Mouse (Mus musculus): ENCODE data around the gene Trip10.
A peak's percentile ranks its signal among the peaks of the same experiment; 100 is the strongest.

Gene Trip10

DNA sequence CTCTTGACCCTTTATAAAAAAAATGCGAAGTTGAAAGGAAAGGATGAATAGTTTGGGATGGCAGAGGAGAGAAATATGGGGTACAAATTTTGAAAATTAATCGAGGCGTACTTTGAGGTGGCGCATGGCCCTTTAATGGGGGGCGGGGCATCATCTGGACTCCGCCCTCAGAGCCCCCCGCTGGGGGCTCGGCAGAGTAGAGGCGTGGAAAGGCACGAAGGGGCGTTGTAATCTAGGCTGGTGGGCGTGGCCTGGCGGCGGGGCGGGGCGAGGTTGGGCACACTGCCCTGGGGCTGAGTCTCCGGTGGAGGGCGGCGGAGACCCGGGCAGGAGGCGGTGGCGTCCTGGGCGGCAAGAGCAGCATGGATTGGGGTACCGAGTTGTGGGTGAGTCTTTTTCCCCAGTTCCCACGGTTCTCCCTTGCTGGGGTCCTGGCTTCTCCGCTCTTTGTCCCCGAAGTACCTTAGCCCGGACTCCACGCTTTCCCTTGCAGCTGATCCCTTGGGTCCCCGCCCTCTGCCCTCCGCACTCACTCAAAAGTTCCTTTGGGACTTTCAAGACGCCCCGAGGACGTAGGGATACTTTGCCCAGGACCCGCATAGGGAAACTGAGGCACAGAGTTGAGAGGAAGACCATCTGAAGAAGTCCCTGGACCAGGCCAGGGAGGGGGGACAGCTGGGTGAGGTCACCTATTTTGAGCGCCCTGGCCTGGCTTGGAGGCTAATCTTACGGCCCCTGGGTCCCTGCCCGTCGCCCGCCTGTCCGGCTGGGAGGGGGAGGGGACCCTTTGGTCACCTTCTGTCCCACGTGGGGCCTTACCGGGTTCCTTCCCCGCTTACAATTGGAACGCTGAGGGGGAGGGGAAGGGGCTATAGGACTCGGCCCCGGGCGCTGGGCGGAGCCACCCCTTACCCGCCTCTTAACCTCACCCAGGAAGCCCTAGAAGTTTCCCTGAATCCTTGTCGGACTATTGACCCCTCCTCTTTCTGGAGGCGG lies at the start of gene Trip10:
Gene Trip10, plus strand, starts transcription at position 270 of the 996 bp plus-strand sequence.
- DNase-seq, result peak; percentile 98

- no peak for DNase-seq
Observed at GRCm38 (mm10) chr17:57201841-57202724, 47.2 kb upstream of the Trip10 start.

GRCm38 (mm10) chr17:57207938-57208337 lies 41.3 kb upstream of the Trip10 start:
- no peak for DNase-seq

- no peak for DNase-seq
Observed at GRCm38 (mm10) chr17:57209330-57209729, 39.9 kb upstream of the Trip10 start.

DNA sequence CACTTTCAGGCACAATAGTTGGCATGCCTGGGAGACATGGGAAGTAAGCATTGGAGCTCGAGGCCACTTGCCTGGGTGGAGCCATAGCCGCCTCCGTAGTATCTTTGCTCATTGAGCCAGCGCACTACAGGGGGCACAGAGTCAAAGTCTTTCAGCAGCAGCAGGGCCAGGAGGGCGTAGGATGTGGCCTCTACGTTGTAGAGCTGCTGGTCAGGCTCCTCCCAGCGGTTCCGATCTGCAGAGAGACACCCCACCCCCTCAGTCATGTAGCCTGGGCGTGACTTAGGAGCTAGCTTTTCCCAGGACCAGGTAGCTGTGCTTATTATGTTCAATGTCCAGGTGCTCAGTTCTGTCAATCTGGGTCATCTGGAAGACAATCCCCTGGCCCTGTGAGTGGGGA lies 37.8 kb upstream of the Trip10 start:
- DNase-seq, result no peak

- peak; percentile 24 for DNase-seq
Observed at GRCm38 (mm10) chr17:57214676-57215387, 34.4 kb upstream of the Trip10 start.

DNA sequence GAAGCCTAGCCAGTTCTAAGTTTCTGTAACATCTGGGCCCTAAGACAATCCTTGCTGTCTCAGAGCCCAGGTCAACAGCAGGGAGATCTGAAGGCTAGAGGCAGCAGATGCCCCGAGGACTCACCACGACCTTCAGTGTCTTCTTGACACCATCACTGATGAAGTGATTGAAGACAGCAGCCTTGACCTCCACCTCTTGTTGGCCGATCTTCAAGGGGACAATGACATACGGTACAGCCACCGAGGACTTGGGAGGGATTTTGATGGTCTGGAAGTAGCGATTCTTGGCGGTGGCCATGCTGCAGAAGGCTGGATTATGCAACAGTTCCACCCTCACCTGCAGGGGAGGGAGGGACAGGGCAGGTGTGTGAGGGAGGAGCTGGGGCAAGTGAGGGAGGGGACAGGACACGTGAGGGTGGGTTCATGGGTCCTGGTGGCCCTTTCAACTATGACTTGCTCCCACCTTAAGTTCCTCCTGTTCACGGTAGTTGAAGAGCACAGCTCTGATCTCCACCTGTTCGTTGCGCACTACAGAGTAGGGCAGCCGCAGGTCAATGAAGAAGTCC lies 30.8 kb upstream of the Trip10 start:
- peak; percentile 0 for DNase-seq

GRCm38 (mm10) chr17:57219167-57219883 lies 29.9 kb upstream of the Trip10 start:
- peak; percentile 69 for DNase-seq

- DNase-seq, result peak; percentile 8
Observed at GRCm38 (mm10) chr17:57219884-57220207, 29.4 kb upstream of the Trip10 start.

DNA sequence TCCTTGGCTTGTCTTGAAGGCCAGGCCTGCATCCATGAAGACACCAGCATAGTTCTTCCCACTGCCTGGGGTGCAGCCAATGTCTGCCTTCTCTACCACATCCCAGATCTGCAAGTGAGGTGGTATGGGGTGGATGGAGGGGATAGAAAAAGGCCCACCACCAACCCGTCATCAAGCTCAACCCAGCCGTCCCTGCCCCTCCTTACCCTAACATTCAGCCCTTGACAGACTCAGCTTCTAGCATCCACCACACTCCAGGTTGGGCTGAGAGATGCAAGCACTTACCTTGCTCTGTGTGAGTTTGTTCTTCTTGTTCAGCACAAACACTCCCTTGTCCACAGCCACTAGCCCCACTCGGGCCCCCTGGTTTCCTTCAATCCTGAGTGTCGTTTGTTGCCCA lies 27.3 kb upstream of the Trip10 start:
- DNase-seq, result no peak

DNA sequence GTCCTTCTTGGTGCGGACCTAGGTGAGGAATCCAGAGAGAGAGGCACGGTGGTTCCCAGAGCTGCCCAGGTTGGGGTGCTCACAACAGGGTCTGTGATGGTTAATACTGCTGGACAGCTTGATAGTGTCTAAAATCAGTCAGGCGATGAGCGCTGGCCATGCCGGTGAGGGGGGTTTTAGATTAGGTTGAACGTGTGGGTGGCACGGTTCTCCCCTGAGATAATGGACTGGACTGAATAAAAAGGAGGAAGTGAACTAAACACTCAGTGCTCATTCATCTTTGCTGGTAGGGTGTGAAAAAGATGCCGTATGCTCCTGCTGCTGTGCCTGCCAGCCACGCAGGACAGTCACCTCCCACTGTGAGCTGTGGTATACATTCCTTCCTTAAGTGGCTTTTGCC lies 25.9 kb upstream of the Trip10 start:
- DNase-seq, result no peak

- no peak for DNase-seq
Observed at GRCm38 (mm10) chr17:57227468-57227867, 21.8 kb upstream of the Trip10 start.

GRCm38 (mm10) chr17:57228014-57228413 lies 21.2 kb upstream of the Trip10 start, which contains the start of gene C3:
Gene C3, minus strand, starts transcription at chr17:57228136.
- peak; percentile 37 for DNase-seq

DNA sequence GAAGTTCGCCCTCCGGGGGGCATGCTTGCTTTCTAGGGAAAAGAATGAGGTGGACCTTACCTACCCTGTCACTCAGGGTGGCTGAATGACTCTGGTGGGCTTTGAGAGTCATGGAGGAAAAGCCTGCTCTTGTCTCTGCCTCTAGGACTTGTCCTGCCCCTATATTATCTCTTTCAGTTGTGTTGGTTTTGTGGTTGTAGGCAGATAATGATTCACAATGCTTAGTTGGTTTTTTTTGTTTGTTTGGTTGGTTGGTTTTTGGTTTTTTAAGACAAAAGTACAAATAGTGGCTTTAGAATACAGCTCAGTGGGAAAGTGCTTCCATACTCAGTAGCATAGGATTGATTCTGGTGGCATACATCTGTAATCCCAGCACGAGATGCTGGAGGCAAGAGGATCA lies 20.4 kb upstream of the Trip10 start:
- no peak for DNase-seq

DNA sequence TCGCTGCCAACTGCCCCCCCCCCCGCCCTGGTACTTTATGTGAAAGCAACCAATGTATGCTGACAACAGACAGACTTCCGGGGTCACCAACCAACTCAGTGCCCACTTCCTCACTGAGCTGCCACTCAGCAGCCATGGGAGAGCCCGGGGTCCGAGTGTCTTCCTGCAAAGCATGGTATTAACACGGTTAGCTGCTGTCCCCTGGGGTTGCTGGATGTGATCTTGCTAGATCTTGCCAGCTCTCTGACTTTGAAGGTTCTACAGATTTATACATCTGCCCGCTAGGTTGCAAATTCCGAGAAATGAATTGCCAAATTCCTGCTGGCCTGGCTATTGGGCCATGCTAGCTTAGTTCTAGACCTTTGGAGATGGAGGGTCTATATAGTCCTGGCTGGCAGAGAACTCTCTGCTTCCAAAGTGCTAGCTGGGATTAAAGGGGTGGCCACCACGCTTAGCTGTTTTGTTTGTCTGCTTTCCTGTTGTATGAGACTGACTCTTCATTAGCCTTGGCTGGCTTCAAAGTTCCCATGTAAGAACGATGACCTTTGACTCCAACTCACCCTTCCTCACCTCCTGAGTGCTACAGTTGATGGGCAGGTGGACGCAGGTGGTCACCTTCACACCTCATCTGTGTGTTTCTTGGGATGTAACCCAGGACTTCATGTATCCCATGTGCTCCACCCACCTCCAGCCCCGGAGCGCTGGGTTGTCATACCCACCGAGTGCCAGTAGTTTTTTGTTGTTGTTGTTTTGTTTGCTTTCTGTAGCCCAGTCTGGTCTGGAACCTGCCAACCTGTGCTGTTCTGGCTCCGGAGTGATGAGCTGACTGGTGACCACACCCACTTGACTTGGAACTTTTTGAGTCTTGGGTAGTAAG lies 19.2 kb upstream of the Trip10 start:
- no peak for DNase-seq

GRCm38 (mm10) chr17:57230728-57231125 lies 18.5 kb upstream of the Trip10 start:
- peak; percentile 52 for DNase-seq

GRCm38 (mm10) chr17:57231321-57231771 lies 17.9 kb upstream of the Trip10 start:
- no peak for DNase-seq

DNA sequence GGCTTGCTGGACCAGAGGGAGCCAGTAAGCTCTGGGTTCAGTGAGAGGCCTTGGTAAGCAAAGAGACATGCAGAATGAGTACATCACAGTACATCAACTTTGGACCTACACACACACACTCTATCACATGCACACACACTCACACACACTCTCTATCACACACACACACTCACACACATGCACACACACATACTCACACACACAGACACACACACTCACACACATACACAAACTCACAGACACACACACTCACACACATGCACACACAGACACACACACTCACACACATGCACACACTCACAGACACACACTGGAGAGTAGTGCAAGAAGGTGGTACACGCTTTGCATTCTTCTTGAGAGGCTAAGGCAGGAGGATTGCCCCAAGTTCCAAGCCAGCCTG lies 17.1 kb upstream of the Trip10 start:
- no peak for DNase-seq

GRCm38 (mm10) chr17:57233038-57233437 lies 16.2 kb upstream of the Trip10 start:
- peak; percentile 58 for DNase-seq

GRCm38 (mm10) chr17:57234254-57234928 lies 14.9 kb upstream of the Trip10 start:
- DNase-seq, result no peak

All from liver (tissue).